Mouse (Mus musculus): Measurements from ENCODE around the gene Prdm16.
A peak's percentile ranks its signal among the peaks of the same experiment; 100 is the strongest.

Gene Prdm16

DNA sequence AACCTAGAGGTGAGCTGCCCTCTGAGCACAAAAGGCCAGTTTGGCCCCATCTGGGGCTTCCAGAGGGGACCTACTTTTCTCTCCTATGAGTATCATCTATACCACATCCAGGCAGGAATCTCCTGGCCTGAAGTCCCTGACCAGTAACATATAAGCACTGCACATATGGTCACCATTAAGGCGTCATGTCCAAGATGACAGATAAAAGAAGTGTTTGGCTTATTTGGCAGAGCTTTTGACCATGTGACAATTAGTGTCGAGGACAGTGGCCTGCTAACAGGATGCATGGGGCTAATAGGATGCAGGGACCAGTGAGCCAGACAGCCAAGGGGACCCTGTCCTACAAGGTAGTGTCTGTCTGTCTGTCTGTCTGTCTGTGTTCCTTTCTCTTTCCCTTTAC lies 250.8 kb downstream of the Prdm16 start:
- no peak for DNase-seq (ENCODE audit: low spot score)

GRCm38 (mm10) chr4:154385208-154385607 lies 251.5 kb downstream of the Prdm16 start:
- DNase-seq (ENCODE audit: low spot score), result no peak

DNA sequence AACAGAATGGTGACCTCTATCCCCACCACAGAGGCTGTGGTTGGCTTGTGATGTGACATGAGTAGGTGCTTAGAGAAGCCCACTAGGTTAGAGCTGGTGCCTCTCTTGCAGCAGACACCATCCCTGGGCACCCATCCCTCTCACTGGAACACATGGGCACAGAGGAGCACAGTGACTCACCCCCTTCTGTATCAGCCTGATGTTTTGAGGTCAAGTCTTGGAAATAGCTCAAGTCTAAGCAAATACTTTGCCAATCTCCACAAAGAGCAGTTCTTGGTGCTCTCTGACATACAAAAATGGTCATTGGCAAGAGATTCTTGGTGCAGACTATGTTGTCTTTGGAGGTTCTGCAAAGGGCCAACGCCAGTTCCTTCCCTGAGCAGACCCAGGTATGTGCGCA lies 257.8 kb downstream of the Prdm16 start:
- DNase-seq (ENCODE audit: low spot score), result no peak

- DNase-seq (ENCODE audit: low spot score), result no peak
Observed at GRCm38 (mm10) chr4:154375939-154376625, 260.6 kb downstream of the Prdm16 start.

DNA sequence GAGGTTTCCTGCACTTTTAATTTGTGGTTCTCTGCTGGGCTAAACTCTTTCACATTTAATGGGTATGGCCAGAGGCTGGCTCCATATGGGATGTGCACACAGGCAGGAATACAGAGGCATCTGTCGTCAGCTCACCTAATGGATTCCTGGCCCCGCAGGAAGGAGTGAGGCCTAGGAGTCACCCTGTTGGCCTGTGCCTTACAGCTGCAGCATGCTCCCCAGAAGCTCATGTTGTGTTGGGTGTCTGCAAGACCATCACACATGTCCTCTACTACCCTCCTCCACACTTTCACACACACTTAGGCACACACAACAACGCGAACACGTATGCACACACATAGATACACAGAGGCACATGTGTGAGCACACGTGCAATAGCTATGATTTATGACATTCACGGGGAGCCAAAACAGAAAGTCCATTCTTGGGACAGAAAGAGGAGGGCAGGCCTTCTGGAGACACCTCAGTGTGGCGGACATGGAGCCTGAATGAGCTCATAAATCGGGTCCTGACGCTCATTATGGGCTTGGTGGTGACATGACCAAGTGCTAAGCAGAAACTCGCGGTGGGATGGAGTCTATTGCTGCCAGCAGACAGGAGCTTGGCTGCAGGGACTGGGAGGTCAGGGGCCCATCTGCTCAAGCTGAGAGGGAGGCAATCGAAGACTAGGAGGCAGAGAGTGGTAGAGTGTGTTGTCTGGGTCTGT lies 265.0 kb downstream of the Prdm16 start:
- no peak for DNase-seq (ENCODE audit: low spot score)

DNA sequence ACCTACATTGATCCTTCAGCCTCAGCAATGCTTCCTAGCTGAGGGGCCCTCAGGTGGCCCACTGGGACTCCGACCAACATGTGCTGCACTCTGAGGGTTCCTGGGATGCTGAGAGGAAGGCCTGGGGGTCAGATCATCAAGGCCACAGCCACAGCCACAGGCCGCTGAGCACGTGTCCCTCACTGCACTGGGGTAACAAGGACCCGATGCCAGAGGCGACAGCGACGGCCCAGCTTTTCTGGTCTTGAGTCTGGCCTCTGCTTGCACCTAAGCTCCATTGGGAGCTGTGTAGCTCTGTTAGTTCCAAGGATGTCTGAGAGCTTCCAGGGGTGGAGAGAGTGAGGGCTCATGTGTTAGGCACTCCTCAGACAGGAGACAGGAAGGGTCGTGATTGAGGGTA lies 265.8 kb downstream of the Prdm16 start:
- no peak for DNase-seq (ENCODE audit: low spot score)

GRCm38 (mm10) chr4:154369089-154369488 lies 267.6 kb downstream of the Prdm16 start:
- no peak for DNase-seq (ENCODE audit: low spot score)

- DNase-seq (ENCODE audit: low spot score), result no peak
Observed at GRCm38 (mm10) chr4:154366836-154367235, 269.8 kb downstream of the Prdm16 start.

- no peak for DNase-seq (ENCODE audit: low spot score)
Observed at GRCm38 (mm10) chr4:154364752-154365151, 271.9 kb downstream of the Prdm16 start.

DNA sequence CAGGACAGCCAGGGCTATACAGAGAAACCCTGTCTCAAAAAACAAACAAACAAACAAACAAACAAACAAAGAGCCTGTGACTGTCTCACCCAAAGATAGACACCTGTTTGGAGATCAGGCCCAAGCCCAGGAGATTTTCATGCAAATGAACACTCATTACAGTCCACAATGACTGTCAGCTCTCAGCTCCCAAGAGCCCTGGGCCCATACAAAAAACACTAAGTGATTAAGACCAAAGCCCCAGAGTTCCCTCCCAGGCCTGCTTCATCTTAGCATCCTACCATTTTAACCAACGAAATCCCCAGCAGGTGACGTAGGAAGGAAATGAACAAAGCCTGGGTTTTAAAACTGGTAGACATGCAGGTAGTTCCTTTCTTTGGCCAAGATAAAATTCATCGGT lies 275.8 kb downstream of the Prdm16 start:
- DNase-seq (ENCODE audit: low spot score), result no peak

- no peak for DNase-seq (ENCODE audit: low spot score)
Observed at GRCm38 (mm10) chr4:154360441-154360840, 276.2 kb downstream of the Prdm16 start.

DNA sequence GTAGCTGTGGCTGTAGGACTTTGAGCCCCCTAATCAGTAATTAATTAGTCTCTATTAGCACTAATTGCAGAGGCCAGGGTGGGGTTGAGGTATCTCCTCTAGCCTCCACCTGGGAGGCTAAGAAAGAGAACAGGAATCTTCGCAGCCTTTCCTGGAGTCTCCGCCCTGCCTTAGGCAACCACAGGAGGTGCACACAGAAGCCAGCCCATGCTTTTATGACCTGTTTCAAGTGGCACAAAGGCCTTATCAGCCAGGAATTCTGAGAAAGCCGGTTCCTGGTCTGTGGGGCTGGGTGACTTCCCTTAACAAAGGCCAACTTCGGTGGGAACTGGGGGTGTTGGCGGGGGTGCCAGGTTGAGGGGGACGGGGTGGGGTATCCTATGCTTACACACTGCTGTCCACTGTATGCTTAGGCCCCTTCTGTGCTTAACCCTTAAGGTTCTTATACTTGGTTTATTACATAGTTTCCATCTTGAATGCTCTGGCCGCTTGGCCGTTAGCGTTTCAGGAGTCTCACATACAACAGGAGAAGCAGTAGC lies 276.8 kb downstream of the Prdm16 start:
- no peak for DNase-seq (ENCODE audit: low spot score)

DNA sequence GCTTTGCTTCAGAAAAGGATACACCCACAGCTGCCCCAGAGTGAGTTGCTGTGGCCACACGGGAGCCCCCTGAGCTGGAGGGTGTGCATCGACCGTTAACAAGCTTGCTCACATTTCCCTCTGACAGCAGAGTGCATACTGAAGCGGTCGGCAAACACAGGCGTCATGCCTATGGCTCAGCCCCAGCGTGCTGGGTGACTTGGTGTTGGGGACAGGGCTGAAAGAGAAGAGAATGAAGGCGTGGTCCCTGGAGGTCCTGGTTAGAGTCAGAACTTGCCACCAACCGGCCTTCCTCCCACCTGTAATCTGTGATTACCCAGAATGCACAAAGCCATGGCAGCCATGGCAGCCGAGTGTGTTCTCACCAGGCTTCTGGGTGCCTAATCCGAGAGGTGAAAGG lies 277.9 kb downstream of the Prdm16 start:
- DNase-seq (ENCODE audit: low spot score), result no peak

DNA sequence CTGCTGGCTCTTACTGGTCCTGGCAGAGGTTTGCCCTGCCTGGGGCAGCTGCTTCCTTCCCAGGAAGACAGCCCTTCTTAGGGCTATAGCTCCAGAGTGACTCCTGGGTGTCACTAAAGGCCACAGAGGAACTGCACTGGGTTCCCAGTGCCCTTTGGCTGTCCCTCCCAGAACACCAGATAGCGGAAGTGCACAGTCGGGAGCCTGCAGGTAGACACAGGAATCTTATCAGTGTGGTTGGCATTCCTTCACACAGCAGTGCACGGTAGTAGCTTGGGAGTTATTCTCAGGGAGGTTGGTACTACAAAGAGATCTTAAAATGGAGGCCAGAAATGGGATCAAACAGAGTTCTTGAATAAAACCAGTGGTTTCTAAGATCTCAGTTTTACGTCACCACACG lies 278.3 kb downstream of the Prdm16 start:
- no peak for DNase-seq (ENCODE audit: low spot score)

GRCm38 (mm10) chr4:154355408-154355807 lies 281.3 kb downstream of the Prdm16 start:
- no peak for DNase-seq (ENCODE audit: low spot score)

DNA sequence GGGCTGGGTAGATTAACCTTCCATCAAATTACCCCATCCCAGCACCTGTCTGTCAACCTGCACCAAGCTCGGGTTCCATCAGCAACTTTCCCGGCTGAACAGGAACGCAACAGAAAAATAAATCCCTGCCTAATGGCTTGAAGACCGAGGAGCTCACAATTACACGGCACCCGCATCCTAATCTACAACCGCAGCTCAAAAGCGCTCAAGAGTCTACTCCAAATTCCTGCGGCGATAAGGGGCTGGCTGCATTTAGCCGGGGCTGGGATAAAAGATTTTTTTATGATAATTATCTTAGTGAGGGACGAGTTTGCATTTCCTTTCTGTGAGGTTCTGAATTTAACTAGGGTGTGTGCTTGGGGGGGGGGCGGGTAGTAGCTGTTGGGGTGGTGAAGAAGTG lies 284.4 kb downstream of the Prdm16 start:
- no peak for DNase-seq (ENCODE audit: low spot score)

GRCm38 (mm10) chr4:154348197-154348786 lies 288.4 kb downstream of the Prdm16 start:
- no peak for DNase-seq (ENCODE audit: low spot score)

- peak; percentile 70 for DNase-seq (ENCODE audit: low spot score)
Observed at GRCm38 (mm10) chr4:154346731-154347522, 289.7 kb downstream of the Prdm16 start.

DNA sequence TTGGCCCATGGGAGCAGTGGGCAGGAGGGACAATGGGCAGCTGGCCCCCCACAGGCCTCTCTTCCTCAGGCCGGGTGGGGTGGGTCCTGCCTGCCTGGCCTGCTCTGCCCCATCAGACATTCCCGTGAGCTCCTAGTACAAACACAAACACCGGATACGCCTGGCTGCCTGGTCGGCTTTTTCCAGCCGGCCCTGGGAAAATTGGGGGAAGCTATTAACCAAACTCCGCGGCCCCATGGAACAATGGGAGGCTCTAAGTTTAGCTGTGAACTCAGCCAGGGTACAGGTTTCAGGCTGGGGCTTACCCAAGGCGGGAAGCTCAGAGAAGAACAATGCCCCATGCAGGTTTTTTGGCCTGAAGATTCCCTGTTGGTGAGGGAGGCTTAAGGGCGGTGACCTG lies 300.0 kb downstream of the Prdm16 start:
- DNase-seq (ENCODE audit: low spot score), result no peak

DNA sequence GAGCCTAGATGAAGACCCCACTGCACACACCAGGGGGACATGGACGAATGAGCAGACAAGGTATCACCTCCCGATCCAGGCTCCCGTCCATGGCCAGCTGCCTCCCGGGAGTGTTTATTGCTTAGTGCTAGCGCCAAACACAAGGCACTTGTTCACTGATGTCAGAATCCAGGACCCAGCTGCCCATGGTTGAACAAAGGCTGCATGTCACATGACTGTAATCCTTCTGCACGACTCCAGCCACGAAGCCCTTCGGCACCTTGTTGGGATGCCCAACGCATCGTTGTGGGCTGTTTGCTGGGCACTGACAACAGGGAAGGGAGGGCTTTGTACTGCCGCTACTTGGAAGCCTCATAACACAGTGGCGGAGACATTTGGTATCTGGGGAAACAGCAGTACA lies 300.9 kb downstream of the Prdm16 start, which contains the start of gene B230104I21Rik:
TSS of gene B230104I21Rik (plus strand) at position 367 of the 400 bp plus-strand sequence.
- peak; percentile 32 for DNase-seq (ENCODE audit: low spot score)

DNA sequence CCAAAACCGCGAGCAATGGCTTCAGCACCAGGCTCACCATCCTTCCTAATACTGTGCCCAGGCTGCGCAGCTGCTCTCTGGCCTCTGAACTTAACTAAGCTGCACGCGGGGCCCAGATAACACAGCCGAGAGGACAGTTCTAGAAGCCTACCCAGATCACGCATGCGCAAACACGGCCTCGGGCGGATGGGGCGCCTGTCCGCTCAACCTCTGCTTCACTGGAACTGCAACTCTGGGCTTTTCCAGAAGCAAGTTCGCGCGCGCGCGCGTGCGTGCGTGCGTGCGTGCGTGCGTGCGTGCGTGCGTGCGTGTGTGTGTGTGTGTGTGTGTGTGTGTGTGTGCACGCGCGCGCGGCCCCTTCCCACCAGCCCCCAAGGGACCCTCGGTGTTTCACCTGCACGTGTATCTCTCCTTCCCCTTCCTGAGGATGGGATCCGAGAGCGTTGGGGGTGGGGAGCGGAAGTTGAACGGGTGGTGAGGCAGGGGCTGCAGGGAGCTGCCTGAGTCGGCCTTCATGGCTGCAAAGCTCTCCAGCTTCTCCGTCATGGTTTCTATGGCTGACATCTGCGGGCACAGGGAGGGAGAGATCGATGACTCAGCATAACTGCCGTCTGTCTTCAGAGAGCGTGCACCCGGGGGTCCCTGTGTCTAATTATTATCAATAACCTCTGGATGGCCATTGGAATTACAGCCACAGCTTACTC lies 301.8 kb downstream of the Prdm16 start:
- peak; percentile 52 for DNase-seq (ENCODE audit: low spot score)

GRCm38 (mm10) chr4:154333300-154333699 lies 303.4 kb downstream of the Prdm16 start:
- no peak for DNase-seq (ENCODE audit: low spot score)

All from retina, embryonic 14.5 days (tissue).